Mouse (Mus musculus): ENCODE results near the gene Tln2.

Tln2 gene

DNA sequence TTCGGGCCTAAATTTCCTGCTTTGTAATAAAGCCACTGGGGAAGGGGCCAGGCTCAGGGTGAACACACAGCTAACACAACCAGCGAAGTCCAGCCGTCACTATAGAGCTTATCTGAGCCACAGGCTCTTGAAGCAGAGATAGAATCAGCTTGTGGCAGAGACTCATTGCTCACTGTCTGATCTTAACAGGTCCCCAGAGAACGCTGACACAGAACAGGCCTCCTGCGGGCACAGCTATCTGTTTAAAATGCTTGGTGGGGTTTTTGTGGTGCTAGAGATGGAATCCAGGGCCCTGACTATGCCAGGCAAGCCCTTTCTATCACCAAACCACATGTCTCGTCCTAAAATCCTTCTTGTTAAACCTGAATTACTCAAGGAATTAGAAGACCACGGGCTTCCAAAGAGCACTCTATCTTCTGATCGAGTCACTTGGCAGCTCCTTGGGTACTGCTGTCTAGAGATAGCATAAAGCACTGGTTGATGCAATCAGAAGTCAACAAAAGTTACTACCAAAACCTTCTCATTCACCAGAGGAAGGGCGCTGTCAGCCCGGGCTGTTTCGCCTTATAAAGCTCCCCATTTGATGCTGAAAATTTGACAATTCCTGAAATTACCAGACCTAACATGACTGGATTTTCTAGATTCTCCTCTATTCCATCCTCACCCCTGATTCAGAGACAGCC lies 95.9 kb downstream of the Tln2 start:
- DNase-seq = no peak

DNA sequence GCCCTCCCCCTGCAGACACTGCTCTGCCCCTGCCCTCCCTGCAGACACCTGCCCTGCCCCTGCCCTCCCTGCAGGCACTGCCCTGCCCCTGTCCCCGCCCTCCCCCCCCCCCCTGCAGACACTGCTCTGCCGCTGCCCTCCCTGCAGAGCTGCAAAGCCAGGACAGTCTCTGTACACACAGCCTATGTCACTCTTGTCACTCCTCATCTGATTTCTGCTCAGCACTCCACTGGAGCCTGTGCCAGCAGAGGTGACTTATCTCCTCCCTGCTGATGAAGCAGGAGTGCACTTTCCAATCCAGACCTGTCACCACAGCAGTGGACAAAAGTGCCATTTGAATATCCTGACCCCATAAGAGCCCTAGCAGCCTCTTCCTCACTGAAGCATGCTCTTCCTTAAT lies 118.0 kb downstream of the Tln2 start:
- DNase-seq = no peak

DNA sequence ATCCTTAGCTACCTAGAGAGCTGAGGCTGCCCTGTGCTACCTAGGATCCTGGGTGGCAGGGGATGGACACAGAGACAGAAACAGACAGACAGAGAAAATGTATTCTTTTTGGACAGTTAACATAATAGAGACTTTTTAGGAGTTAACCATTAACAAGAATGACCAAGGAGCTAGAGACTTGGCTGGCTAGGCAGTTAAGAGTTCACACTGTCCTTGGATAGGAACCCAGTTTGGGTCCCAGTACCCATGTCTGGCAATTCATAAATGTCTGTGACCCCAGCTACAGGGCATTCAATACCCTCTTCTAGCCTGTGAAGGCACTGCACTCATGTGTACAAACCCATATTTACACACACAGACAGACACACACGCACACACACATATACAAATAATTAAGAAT lies 122.0 kb downstream of the Tln2 start:
- no peak for DNase-seq

DNA sequence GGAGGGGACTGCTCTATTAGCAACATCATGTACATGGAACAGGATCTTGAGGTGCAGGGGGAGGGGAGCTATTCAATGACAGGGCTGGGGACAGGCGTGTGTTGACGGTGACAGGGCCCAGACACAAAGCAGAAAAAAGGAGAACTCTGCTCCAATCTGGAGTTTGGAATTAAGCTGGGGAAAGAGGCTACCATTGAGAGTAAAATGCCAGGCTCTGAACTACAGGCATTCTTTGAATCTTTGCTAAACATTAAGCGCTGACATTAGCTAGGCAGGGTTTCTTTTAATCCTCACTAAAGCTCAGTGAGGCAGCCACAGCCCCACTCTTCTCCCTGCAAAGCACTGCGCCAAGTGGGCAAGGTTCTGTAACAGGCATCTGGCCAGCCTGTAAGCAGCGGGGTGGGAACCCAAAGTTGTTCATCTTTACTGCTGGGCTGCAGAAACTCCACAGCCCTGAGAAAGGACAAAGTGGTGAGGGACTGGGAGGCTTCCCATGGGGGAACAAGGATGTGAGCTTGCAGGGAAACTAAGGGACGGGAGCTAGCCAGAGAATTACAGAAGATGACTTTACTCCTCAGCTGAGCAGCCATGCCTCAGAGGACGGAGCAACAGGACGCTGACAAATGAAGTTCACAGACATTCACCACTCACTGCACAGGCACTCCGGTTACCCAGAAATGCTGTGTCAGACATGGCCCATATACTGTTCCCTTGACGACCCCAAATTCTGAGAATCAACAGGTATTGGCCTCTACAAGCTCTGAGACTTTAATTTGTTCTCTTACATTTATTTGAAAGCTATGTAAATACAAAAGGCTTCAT lies 124.0 kb downstream of the Tln2 start:
- peak; percentile 60 to 75 for DNase-seq

DNA sequence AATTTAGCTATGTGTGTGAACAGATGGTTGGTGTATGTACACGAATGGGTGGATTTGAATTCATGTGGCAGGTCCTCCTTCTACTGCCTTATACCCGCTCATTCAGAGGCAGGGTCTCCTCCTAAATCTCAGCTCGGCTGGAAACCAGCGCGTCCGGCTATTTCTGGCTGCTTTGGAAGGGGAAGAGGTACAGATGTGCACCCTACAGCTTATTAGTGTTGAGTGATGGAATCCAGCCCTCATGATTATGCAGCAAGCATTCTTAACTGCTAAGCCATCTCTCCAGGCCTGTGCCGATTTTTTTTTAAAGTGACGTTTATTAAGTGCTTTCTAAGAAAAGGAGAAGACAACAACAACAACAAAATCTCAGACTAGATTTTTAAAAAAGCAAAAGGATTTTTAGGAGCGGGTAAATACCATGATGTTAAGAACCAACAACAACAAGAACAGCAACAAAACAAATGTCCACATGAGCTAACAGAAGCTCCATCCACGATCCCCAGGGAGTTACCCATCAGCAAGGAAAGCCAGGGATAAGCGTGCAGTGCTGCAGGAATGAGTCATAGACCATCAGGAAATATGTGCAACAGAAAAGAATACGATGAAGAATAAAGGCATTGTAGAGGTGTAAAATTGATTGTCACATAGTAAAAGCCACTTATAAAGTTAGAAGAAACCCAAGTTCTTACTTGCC lies 130.2 kb downstream of the Tln2 start:
- DNase-seq = no peak

DNA sequence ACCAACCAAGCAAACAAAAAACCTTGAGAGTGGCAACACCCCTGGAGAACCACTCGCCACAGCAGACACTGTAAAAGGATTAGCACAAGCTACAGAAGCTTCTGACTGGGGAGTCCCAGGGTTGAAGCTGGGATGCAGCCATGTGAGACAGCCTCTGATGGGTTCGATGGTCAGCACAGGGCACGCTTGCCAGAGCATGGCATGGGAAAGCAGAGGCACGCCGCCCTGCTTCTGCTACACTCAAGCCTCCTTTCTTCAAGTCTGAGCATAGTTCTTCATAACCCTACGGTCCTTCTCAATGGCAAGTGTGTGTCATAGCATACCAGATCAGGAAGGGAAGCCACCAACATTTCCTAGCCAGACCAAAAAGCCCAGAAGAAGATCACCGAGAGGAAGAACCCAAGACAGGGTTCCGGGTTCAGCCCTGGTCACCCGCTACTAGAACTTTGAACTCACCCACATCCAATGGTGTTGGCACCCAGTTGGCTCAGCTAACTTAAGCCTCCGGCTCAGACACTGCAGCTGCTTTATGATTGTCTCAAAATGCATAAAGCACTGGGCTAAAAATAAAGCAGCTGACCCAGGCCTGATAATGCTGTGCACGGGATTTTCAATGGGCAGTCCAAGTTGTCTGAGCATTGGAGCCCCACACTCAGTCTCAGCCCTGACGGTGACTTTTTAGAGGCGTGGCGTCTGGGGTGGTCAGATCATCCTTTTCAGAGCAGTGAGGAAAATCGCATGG lies 131.0 kb downstream of the Tln2 start:
- no peak for DNase-seq

DNA sequence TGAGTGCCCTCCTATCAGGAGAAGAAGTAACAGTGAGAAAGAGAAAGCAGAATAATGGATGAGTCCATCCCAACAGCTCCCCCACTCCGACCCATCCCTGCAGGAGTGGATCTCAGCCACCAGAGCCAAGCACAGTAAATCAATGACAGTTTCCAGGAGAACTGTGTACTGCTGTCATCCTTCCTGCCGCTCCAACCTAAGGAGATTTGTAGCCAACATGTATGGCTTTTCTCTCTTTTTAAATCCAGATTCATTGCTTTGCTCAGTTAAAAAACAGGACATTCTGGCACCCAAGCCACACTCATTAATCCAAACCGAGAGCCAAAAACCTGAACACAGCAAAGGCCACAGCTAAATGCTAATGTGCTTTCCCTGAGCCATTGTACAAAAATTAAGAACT lies 133.2 kb downstream of the Tln2 start:
- DNase-seq = no peak

DNA sequence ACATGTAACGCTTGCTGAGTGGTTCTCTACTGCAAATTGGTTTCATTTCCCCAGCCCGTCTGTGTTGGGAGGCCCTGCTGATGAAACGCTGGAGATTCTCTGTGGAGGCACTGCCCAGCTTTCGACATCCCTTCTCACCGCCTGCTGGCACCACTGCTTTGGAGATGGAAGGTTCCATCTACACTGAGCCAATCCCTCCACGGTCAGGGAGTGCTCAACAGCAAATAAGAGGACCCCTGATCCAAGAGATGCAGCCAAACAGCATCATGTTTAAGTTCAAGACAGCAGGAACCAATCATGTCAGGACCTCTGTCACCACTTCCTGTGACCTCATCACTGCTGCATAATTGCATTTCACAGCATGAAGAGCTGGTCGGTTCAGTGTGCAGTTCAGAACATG lies 135.4 kb downstream of the Tln2 start:
- no peak for DNase-seq

DNA sequence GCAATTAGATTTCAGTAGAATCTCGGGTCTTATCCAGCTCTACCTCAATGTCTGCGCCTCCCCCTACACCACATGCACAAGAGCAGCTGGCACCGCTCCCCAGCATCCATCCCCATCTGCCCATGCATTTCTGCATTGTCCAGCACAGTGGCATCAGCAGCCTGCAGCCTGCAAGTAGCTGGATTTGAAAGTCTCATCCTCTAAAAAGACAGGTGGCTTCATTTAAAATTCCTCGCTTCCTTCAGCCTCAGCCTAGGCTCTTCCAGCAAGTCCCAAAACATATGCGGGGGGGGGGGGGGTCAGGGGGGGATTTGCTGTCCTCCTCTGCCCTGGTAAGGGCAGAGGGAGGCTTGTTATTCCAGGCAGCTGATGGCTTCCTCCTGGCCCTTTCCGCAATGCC lies 141.4 kb downstream of the Tln2 start:
- DNase-seq = peak; percentile 81 to 85

DNA sequence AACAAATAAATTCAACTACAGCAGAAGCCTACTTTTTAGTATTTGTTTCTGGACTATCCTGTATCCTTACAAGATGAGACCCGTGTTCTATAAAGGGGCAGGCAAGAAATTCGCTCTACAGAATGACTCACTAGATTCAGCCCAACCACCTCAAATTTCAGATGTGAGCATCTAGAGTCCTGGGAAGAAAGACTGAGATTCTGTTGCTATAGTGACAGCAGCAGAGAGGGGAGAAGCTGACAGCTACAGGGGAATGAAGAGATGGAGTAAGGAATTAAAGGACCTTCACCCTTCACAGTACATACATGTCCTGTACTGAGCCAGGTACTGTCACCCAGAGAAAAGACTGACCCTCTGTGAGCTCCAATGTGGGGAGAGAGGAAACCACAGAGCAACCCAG lies 148.8 kb downstream of the Tln2 start:
- DNase-seq = no peak

DNA sequence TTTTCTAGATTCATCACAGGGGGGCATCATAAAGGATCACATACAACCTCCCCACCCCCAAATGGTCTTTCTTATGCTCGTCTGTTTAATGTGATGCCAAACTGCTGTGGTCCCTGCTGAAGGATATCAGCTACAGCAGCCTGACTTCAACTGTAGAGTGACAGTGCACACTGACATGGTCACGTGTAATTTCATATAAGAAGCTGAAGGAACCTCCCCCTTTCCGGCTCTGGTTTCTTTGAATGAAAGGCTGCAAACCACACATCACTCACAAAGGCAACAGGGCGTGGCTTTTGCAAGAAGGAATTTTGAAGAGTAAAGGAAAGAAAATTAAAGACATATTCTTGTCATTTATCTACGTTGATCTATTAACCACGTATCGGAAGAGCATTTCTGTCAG lies 154.8 kb downstream of the Tln2 start:
- no peak for DNase-seq

DNA sequence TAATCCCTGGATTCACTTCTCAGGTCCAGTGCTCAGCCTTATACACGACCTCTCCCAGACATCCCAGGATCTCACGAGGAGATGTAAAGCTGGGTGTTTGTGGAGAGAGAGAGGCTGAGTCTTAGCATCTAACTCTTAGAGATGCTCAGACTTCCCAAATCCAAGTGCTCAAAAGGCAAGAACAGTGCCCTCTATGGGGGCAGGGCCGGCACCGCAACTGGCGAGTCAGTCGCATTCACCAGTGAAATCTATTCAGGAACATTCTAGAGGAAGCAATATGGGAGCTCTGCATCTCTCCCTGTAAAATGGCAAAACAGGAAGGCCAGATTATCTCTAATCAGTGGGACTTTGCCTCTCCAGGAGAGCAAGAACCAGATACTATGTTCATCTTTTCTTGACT lies 159.9 kb downstream of the Tln2 start:
- peak; percentile 18 to 19 for DNase-seq

DNA sequence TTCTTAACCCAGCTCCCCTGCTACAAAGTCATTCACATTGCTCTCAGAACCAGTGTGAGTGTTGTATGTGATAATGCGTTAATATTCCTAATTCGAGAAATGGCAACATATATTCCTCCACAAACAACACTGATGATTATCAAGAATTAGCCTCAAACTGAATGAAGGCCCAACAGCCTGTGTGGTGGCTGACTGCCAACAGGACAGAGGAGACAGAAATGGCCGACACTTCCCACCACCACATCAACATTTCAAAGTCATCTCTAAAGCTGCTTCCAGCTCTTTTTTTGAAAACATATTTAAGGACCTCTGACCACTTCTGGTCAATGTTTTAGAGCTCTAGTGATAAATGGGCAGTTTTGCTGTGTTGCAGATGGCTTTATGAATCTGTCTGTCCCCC lies 161.7 kb downstream of the Tln2 start:
- DNase-seq = peak; percentile 16 to 30

DNA sequence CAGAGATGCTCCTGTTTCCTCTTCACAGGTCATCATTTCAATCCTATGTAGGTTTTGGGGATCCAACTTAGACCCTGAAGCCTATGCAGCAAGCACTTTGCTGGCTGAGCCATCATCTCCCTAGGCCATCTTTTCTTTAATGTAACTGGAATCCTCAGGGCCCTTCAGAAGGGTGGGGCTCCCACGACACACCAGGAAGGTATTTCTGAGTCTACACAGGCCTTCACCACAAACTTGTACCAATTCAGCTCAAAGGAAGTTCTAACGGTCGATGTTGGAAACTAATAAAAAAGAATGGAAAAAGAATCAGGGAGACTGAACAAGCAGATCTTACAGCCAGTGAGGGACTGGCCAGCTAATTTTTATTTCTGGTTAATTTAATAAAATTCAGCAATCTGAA lies 163.1 kb downstream of the Tln2 start:
- no peak for DNase-seq

DNA sequence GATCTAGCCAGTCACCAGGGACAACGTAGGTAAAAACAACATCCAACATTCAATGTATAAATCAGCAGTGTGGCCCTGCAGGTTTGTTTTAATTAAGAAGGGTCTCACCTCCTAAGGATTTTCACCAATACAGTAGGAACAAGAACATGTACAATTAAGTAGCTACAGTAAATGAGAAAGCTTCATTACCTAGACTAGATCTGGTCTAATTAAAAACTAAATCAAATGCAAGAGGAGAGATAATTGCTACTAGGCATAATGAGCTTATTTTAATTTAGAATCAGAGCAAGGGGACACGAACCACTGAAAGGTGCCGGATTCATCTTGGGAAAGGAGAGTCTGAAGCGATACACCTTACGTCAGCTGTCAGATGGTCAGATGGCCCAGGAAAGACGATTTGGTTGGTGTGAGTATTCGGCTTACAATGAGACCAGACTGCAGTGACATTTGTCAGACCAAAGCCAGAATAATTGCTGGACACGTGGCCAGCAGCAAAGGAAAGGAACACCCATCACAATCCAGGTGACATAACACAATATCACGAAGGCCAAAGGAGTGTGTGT lies 175.4 kb downstream of the Tln2 start:
- no peak for DNase-seq

DNA sequence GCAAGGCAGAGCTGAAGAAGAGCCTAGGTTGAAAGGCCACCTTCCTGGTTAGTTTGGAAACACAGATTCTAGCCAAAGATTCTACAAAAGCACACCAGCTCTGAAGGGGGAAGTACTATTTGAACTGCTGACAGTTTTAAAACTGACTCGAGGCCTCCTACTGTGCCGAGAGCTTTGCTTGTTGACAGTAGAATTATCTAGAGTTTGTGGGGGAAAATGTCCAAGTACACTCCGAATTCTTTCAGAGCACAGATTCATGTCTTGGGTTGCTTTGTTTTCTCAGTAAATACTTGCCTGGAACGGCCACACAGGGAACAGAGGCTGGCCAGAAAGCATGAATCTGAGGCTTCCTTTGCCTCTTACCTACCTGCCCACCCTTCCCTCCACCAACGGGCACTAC lies 179.4 kb downstream of the Tln2 start:
- DNase-seq = peak; percentile 22

DNA sequence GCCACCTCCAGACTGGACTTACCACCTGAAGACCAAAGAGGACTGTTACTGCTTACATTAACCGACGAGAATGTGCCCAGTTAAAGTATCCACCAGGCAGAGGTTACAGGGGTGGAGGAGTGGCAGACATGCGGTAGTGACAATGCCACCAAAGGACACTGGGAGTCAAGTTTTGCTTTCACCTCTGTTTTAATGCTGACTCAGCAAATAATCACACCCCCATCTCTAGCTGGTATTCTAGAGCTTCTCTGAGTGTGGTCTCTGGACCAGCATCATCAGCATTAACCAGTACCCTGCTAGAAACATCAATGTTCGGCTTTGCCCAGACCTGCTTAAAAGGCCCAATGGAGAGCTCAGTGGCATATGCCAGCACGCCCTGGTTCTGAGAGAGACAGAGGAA lies 180.7 kb downstream of the Tln2 start:
- DNase-seq = no peak

DNA sequence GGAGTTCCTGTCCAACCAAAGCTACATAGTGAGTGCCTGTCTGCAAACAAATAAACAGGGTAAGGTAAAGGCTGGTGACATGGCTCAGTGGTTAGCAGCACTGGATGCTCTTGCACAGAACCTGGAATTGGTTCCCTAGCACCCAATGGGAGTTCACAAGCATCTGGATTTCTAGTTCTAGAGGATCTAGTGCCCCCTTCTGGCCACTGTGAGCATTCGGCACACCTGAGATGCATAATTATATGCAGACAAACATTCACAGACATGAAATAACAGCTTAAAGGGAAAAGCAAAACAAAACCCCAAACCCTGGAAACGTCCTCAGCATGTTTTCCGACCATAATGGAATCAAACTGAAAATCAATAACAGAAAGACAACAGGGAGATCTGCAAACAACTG lies 191.4 kb downstream of the Tln2 start:
- DNase-seq = no peak

DNA sequence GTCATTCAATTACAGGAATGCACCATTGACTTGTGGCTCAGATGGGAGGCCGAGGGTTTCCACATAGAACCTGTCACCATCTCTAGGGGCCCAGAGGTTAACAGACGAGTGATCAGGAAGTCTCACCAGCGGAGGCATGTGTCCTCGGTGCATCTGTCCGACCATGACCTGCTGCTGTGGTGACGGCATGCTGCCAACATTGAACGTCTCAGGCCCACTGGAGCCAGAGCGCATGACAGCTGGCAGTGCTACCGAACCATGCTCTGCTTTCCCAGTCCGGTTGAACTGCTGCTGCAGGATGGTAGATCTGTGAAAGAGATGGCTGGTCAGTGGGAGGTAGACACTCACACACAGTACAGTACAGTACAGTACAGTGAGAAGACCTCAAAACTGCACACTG lies 197.0 kb downstream of the Tln2 start:
- peak; percentile 53 to 59 for DNase-seq

DNA sequence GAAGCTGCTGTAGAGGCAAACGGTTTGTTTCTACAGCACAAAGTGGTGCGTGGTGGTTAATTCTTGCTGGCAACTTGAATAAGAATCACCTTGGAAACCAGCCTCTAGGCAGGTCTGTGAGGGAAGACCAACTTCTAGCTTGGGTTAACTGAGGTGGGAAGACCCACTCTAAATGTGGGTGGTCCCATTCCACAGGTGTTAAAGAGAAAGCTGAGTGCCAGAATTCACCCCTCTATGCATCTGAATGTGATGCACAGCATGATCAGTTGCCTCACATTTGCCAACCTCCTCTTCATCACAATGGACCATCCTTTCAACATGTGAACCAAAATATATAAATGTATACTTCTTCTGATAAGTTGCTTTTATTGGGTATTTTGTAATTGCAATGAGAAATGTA lies 197.4 kb downstream of the Tln2 start:
- DNase-seq = no peak

DNA sequence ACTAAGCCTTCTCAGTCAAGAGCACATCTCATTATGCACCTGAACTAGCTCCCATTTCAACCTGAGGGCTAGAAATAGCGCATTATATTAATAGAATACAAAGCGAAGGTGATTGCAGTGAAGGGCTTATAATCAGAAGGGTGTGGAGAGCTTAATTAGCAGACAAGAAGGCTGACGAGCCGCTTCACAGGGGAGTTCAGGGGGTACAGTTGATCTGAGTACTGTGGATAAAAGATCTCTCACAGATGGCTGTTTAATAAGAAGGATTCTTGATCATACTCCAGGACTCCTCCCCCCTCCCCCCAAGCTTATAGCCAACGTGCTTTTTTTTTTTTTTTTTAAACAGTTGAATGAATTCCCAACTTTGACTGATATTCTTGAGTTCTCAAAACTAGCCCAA lies 198.0 kb downstream of the Tln2 start:
- no peak for DNase-seq

DNA sequence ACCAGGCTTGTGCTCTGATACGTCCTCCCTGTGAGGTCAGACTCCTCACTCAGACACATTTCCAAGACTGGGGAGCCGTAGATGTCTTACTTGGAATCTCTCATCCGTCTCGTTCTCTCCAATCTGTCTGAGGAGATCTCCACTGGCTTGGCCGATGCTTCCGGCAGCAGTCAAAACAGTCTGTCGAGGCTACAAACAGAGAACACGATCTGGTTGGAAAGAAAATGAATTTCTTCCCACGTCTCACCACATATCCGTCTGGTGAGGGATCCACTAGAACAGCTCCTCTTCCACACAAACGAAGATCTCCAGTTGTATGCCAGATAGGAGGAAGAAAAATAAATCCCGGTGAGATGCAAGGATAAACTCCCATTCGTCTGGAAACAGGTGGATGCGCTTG lies 205.1 kb downstream of the Tln2 start:
- no peak for DNase-seq

DNA sequence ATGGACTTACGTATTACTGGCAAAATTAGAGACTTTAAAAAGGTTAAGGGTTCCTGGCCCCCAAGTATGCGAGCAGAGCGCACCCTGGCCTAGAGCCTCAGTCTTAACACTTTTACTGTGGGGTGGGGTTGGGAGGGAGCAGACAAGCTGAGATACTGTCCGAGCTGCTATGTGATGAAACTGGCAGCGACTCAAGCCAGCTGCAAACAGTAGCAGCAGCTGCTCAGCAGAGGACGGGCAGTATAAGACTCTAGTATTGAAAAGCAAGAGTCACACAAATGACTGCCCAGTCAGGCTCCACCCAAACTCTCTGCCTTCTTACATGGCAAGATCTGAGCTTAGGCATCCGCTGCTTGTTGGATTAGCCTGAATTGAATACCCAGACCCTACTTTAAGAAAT lies 206.1 kb downstream of the Tln2 start:
- no peak for DNase-seq

Measured in cerebellum, postnatal 10 days (tissue).